Mouse (Mus musculus) lung, postnatal 25 days (tissue): Measurements from ENCODE around the gene Tdrd5.
"Not testable (repeated sequence)": the region's sequence is repeated elsewhere in the genome, so short reads cannot be mapped to it uniquely, and the experiment has no call there.

Source experiments
- DNase-seq: peaks from one replicate; pipeline ENCODE4 v3.0.0; 2022; ENCODE audit warnings: low spot score

Tdrd5 gene

GRCm38 (mm10) chr1:156254866-156255265, 48.6 kb downstream of the Tdrd5 start:
- no peak for DNase-seq

- not testable (repeated sequence) for DNase-seq
Observed at GRCm38 (mm10) chr1:156251096-156251495, 52.4 kb downstream of the Tdrd5 start.

- DNase-seq: no peak
Observed at GRCm38 (mm10) chr1:156247893-156248292, 55.6 kb downstream of the Tdrd5 start.

GRCm38 (mm10) chr1:156241713-156242348, 61.6 kb downstream of the Tdrd5 start:
- DNase-seq: peak; percentile 39

- peak; percentile 8 for DNase-seq
Observed at GRCm38 (mm10) chr1:156241035-156241434, 62.4 kb downstream of the Tdrd5 start.

- no peak for DNase-seq
Observed at GRCm38 (mm10) chr1:156231122-156231521, 72.3 kb downstream of the Tdrd5 start.

GRCm38 (mm10) chr1:156230339-156231089, 73.0 kb downstream of the Tdrd5 start:
- no peak for DNase-seq

- DNase-seq: peak; percentile 32
Observed at GRCm38 (mm10) chr1:156229448-156229847, 74.0 kb downstream of the Tdrd5 start.

- DNase-seq: no peak
Observed at GRCm38 (mm10) chr1:156228728-156229127, 74.7 kb downstream of the Tdrd5 start.

- no peak for DNase-seq
Observed at GRCm38 (mm10) chr1:156226903-156227302, 76.6 kb downstream of the Tdrd5 start.

GRCm38 (mm10) chr1:156222205-156223000, 81.1 kb downstream of the Tdrd5 start:
- DNase-seq: no peak

GRCm38 (mm10) chr1:156221327-156221726, 82.1 kb downstream of the Tdrd5 start:
- DNase-seq: no peak

- no peak for DNase-seq
Observed at GRCm38 (mm10) chr1:156218573-156218972, 84.9 kb downstream of the Tdrd5 start.

- DNase-seq: no peak
Observed at GRCm38 (mm10) chr1:156217941-156218340, 85.5 kb downstream of the Tdrd5 start.

- peak; percentile 31 for DNase-seq
Observed at GRCm38 (mm10) chr1:156217393-156217792, 86.1 kb downstream of the Tdrd5 start.

- no peak for DNase-seq
Observed at GRCm38 (mm10) chr1:156216249-156216648, 87.2 kb downstream of the Tdrd5 start.

- no peak for DNase-seq
Observed at GRCm38 (mm10) chr1:156214651-156215050, 88.8 kb downstream of the Tdrd5 start.

- DNase-seq: no peak
Observed at GRCm38 (mm10) chr1:156212923-156213322, 90.5 kb downstream of the Tdrd5 start.

GRCm38 (mm10) chr1:156211809-156212317, 91.6 kb downstream of the Tdrd5 start:
- DNase-seq: no peak
